Mouse (Mus musculus) megakaryocyte, adult 5-6 weeks (primary cell): ENCODE data around the gene Usp49. TPM values are rescaled to one million over a fixed set of nuclear protein-coding genes. Genes with fewer than 3 reads are reported as not detected.

Source experiments
- ATAC-seq: 2 replicates; pipeline ENCODE4 v1.8.0; 2016; ENCODE audit warnings: mild to moderate bottlenecking, inconsistent platforms; ENCODE audit not compliant: poor library complexity, severe bottlenecking
- total RNA-seq, 2 experiments: library from RNA; stranded (forward) in 1 of 2; stranded (reverse) in 1 of 2; fragments of 153-499, 151-499 nt in 1 of 2; fragments of 221-1000, 200-1000 nt in 1 of 2; gene quantifications; 2 replicates each; pipeline versions ENCODE4 v1.2.3 to v1.2.4; 2015 to 2017

The Usp49 gene
- total RNA-seq, 2 experiments from 2014 or later, result 3.9 to 5.3 TPM

GRCm38 (mm10) chr17:47689894-47690293 lies 59.4 kb downstream of the Usp49 start:
- no peak for ATAC-seq

GRCm38 (mm10) chr17:47691650-47692049 lies 61.2 kb downstream of the Usp49 start:
- no peak for ATAC-seq

GRCm38 (mm10) chr17:47693671-47694441 lies 63.4 kb downstream of the Usp49 start:
- no peak for ATAC-seq

- ATAC-seq, result no peak
Measured at GRCm38 (mm10) chr17:47694442-47694502, 63.8 kb downstream of the Usp49 start, which contains the start of gene Gm21981. Gm21981 (minus strand) TSS chr17:47694455.

GRCm38 (mm10) chr17:47694503-47695336 lies 64.2 kb downstream of the Usp49 start, which contains the start of gene Prickle4:
Prickle4 (minus strand) TSS chr17:47694736.
- peak; percentile 96 for ATAC-seq

GRCm38 (mm10) chr17:47695337-47695710 lies 64.8 kb downstream of the Usp49 start:
- no peak for ATAC-seq

- ATAC-seq, result no peak
Measured at GRCm38 (mm10) chr17:47698156-47698555, 67.7 kb downstream of the Usp49 start.

- ATAC-seq, result no peak
Measured at GRCm38 (mm10) chr17:47699055-47699454, 68.6 kb downstream of the Usp49 start.

GRCm38 (mm10) chr17:47701793-47702192 lies 71.3 kb downstream of the Usp49 start:
- ATAC-seq, result no peak

GRCm38 (mm10) chr17:47702548-47703345 lies 72.3 kb downstream of the Usp49 start:
- ATAC-seq, result no peak

GRCm38 (mm10) chr17:47703556-47703955 lies 73.1 kb downstream of the Usp49 start:
- ATAC-seq, result no peak

GRCm38 (mm10) chr17:47704692-47705091 lies 74.2 kb downstream of the Usp49 start:
- no peak for ATAC-seq

- no peak for ATAC-seq
Measured at GRCm38 (mm10) chr17:47706196-47706595, 75.7 kb downstream of the Usp49 start.

GRCm38 (mm10) chr17:47707961-47708360 lies 77.5 kb downstream of the Usp49 start:
- ATAC-seq, result no peak

- no peak for ATAC-seq
Measured at GRCm38 (mm10) chr17:47708972-47709371, 78.5 kb downstream of the Usp49 start.

- no peak for ATAC-seq
Measured at GRCm38 (mm10) chr17:47710036-47710435, 79.5 kb downstream of the Usp49 start.

GRCm38 (mm10) chr17:47711883-47712282 lies 81.4 kb downstream of the Usp49 start:
- no peak for ATAC-seq

- no peak for ATAC-seq
Measured at GRCm38 (mm10) chr17:47712889-47713571, 82.5 kb downstream of the Usp49 start.

- peak; percentile 49; the same call in 1 of the 2 replicates for ATAC-seq
Measured at GRCm38 (mm10) chr17:47715037-47715436, 84.5 kb downstream of the Usp49 start.

GRCm38 (mm10) chr17:47721183-47721582 lies 90.7 kb downstream of the Usp49 start:
- no peak for ATAC-seq

- no peak for ATAC-seq
Measured at GRCm38 (mm10) chr17:47726566-47726965, 96.1 kb downstream of the Usp49 start, which contains the start of gene Pgc. Pgc (plus strand) TSS chr17:47726842.
